Mouse (Mus musculus) lung, postnatal 36 days (tissue): Measurements from ENCODE around the gene Opcml.

ENCODE experiments used
- DNase-seq: peaks from one replicate; pipeline ENCODE4 v3.0.0; 2022; ENCODE audit warnings: mixed read lengths

The Opcml gene

GRCm38 (mm10) chr9:28571682-28572081 lies 781.1 kb downstream of the Opcml start:
- DNase-seq: no peak

- DNase-seq: no peak
Measured at GRCm38 (mm10) chr9:28572136-28572774, 781.7 kb downstream of the Opcml start.

GRCm38 (mm10) chr9:28578730-28579129 lies 788.2 kb downstream of the Opcml start:
- no peak for DNase-seq

- no peak for DNase-seq
Measured at GRCm38 (mm10) chr9:28587253-28587652, 796.7 kb downstream of the Opcml start.

- no peak for DNase-seq
Measured at GRCm38 (mm10) chr9:28587857-28588388, 797.3 kb downstream of the Opcml start.

- no peak for DNase-seq
Measured at GRCm38 (mm10) chr9:28588488-28588887, 797.9 kb downstream of the Opcml start.

- no peak for DNase-seq
Measured at GRCm38 (mm10) chr9:28592208-28592607, 801.6 kb downstream of the Opcml start.

GRCm38 (mm10) chr9:28595062-28595461 lies 804.5 kb downstream of the Opcml start:
- DNase-seq: no peak

GRCm38 (mm10) chr9:28605561-28605960 lies 815.0 kb downstream of the Opcml start:
- no peak for DNase-seq

GRCm38 (mm10) chr9:28613683-28614620 lies 823.4 kb downstream of the Opcml start:
- DNase-seq: no peak

- DNase-seq: no peak
Measured at GRCm38 (mm10) chr9:28615447-28615846, 824.9 kb downstream of the Opcml start.

- no peak for DNase-seq
Measured at GRCm38 (mm10) chr9:28617666-28618065, 827.1 kb downstream of the Opcml start.

- DNase-seq: no peak
Measured at GRCm38 (mm10) chr9:28618186-28618892, 827.8 kb downstream of the Opcml start.

GRCm38 (mm10) chr9:28621939-28622338 lies 831.4 kb downstream of the Opcml start:
- no peak for DNase-seq

GRCm38 (mm10) chr9:28624870-28625269 lies 834.3 kb downstream of the Opcml start:
- DNase-seq: no peak

- no peak for DNase-seq
Measured at GRCm38 (mm10) chr9:28642766-28643165, 852.2 kb downstream of the Opcml start.

GRCm38 (mm10) chr9:28644063-28644462 lies 853.5 kb downstream of the Opcml start:
- DNase-seq: no peak

- DNase-seq: no peak
Measured at GRCm38 (mm10) chr9:28650089-28650488, 859.5 kb downstream of the Opcml start.

- DNase-seq: no peak
Measured at GRCm38 (mm10) chr9:28659996-28660395, 869.4 kb downstream of the Opcml start.

GRCm38 (mm10) chr9:28662882-28663281 lies 872.3 kb downstream of the Opcml start:
- no peak for DNase-seq

- no peak for DNase-seq
Measured at GRCm38 (mm10) chr9:28680309-28680708, 889.7 kb downstream of the Opcml start.

GRCm38 (mm10) chr9:28681252-28682037 lies 890.9 kb downstream of the Opcml start:
- DNase-seq: no peak
